Mouse (Mus musculus) heart, adult 2 months (tissue): ENCODE measurements around the gene Uroc1. TPM values are rescaled to one million over a fixed set of nuclear protein-coding genes. Genes with fewer than 3 reads are reported as not detected.

ENCODE experiments used
- DNase-seq, 2 experiments: peaks; one replicate each; pipeline ENCODE4 v3.0.0; 2021
- H3K27ac ChIP-seq: fragments of 200-600 bp; 2 replicates; pipeline ENCODE4 v1.8.1; 2022
- H3K27me3 ChIP-seq: fragments of 200-500 bp; 2 replicates; pipeline ENCODE4 v1.6.1; 2012; ENCODE audit warnings: mild to moderate bottlenecking, low read length, inconsistent platforms, mixed read lengths; ENCODE audit not compliant: control insufficient read depth, insufficient read depth
- H3K36me3 ChIP-seq: fragments of 200-500 bp; 2 replicates; pipeline ENCODE4 v1.6.1; 2012; ENCODE audit warnings: low read length, inconsistent platforms; ENCODE audit not compliant: control insufficient read depth, insufficient read depth
- H3K4me1 ChIP-seq: fragments of 200-500 bp; 2 replicates; pipeline ENCODE4 v1.6.1; 2011; ENCODE audit warnings: low read length; ENCODE audit not compliant: control insufficient read depth, insufficient read depth
- H3K4me3 ChIP-seq: fragments of 200-600 bp; 2 replicates; pipeline ENCODE4 v1.8.1; 2022
- H3K79me2 ChIP-seq: fragments of 200-500 bp; replicated peaks from 2 replicates; pipeline ENCODE4 v1.6.1; 2012; ENCODE audit warnings: mild to moderate bottlenecking, inconsistent platforms, low read length, moderate library complexity, mixed read lengths; ENCODE audit not compliant: control insufficient read depth, insufficient read depth
- H3K9ac ChIP-seq: fragments of 200-500 bp; 2 replicates; pipeline ENCODE4 v1.6.1; 2012; ENCODE audit warnings: low read depth, mild to moderate bottlenecking, control low read depth, inconsistent platforms, low read length, mixed read lengths
- CTCF ChIP-seq: fragments of 200-600 bp; IDR thresholded peaks from 2 replicates; pipeline ENCODE4 v1.8.1; 2022; ENCODE audit warnings: antibody characterized with exemption, mild to moderate bottlenecking, moderate library complexity
- EP300 ChIP-seq: fragments of 200-500 bp; IDR thresholded peaks from 2 replicates; pipeline ENCODE4 v1.6.1; 2011; ENCODE audit warnings: low read depth, low read length, control low read depth; ENCODE audit not compliant: insufficient read depth
- POLR2A ChIP-seq: fragments of 200-500 bp; IDR thresholded peaks from 2 replicates; pipeline ENCODE4 v1.6.1; 2011; ENCODE audit warnings: mild to moderate bottlenecking, low read depth, low read length, control low read depth; ENCODE audit not compliant: insufficient read depth
- WGBS: fragments of 180-500 bp; shearing (Covaris S2); methylation state at CpG from one replicate; pipeline ENCODE4 v1.1.7; 2018; 5-methylcytosine and 5-hydroxymethylcytosine counted together
- intact Hi-C: fragments of 180-260 bp; cut with DNase I; formaldehyde crosslinking; loops from one replicate; pipeline ENCODE4 v1.15.1; 2025
- polyA plus RNA-seq: library from polyadenylated mRNA; depleted of rRNA; stranded (reverse); fragments of >200 nt; gene quantifications from 2 replicates; pipeline ENCODE4 v1.2.3, GENCODE M21; 2012
- total RNA-seq, 2 experiments: library from RNA; stranded (reverse); gene quantifications; 2 replicates each; pipeline ENCODE4 v1.2.3; 2021

Gene Uroc1
- total and polyA plus RNA-seq, 3 experiments: not detected

- Histone ChIP-seq H3K36me3 (no peaks in the 10 kb centered on the region), H3K27ac (peak overlapping the region; percentile 67), H3K9ac (no peak overlapping the region), H3K79me2 (no peaks in the 10 kb centered on the region), H3K4me3 (no peak overlapping the region), H3K4me1 (peaks cover 4% of the 10 kb centered on the region), H3K27me3 (no peaks in the 10 kb centered on the region)
- DNase-seq: peak; percentile 63 to 73
- TF ChIP-seq POLR2A (no peak), EP300 (no peak), CTCF (no peak)
- WGBS: 14% methylated on average over 7 of the region's 7 CpGs
- intact Hi-C loops: no loop called here
Measured at GRCm38 (mm10) chr6:90360024-90360781, 27.1 kb downstream of the Uroc1 start.

DNA sequence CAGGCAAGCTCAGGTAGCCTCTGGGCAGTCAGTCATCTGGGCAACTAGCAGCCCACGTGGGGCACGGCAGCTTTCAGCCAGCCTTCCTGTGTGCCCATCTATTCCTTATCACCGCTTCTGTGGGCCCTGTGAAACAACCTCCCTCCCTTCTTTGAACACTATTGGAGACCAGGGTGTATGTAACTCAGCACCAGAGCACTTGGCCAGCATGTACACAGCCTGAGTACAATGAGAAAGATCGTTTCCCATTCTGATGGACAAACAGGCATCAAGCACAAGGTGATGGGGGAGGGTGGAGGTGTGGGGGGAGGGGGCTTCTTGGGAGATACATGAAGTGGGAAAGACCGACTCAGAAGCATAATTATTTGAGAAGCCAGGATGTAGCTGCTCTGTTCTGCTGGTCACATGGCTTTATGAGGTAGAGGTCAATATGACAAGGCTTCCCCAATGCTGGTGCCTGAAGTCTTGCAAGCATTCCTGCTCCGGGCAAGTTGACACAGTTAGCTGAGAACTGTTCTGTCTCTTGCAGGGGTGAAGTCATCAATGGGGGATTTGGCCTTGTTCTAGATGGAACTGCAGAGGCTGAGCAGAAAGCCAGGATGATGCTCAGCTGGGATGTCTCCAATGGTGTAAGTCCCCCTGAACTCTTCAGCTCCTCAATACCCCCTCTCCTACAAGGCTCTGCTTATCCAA lies 28.0 kb downstream of the Uroc1 start:
- Histone ChIP-seq H3K79me2 (no peaks in the 10 kb centered on the region), H3K36me3 (no peaks in the 10 kb centered on the region), H3K9ac (no peak overlapping the region), H3K4me3 (no peak overlapping the region), H3K27me3 (no peaks in the 10 kb centered on the region), H3K27ac (peak overlapping the region; percentile 67), H3K4me1 (peaks cover 4% of the 10 kb centered on the region)
- TF ChIP-seq CTCF: no peak
- TF ChIP-seq POLR2A: no peak
- no peak for TF ChIP-seq EP300
- no peak for DNase-seq
- 82% methylated on average over 6 of the region's 6 CpGs for WGBS
- intact Hi-C loops: no loop called here

DNA sequence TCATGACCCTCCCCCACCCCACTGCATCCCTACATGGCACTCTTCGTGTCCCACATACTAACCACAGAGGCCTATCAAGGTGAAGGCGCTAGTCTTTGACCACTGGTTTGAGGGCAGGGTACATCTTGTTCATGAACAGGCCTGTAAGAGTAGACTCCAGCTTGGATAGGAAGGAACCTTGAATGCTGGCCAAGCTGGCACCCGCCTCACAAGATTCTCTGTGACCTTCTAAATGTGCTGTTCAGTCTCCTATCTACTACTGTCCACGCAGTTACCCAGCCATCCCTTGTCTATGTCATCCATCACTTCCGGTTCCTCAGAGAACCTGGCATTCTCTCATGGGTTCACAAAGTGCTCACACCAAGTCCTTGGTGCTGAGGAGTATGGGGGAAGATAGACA lies 30.2 kb downstream of the Uroc1 start:
- Histone ChIP-seq H3K79me2 (no peaks in the 10 kb centered on the region), H3K27me3 (no peaks in the 10 kb centered on the region), H3K27ac (no peak overlapping the region), H3K4me3 (no peak overlapping the region), H3K36me3 (no peaks in the 10 kb centered on the region), H3K9ac (no peak overlapping the region), H3K4me1 (peaks cover 4% of the 10 kb centered on the region)
- 76% methylated on average over 5 of the region's 5 CpGs for WGBS
- no peak for DNase-seq
- TF ChIP-seq EP300 (no peak), POLR2A (no peak), CTCF (no peak)
- intact Hi-C loops: no loop called here

DNA sequence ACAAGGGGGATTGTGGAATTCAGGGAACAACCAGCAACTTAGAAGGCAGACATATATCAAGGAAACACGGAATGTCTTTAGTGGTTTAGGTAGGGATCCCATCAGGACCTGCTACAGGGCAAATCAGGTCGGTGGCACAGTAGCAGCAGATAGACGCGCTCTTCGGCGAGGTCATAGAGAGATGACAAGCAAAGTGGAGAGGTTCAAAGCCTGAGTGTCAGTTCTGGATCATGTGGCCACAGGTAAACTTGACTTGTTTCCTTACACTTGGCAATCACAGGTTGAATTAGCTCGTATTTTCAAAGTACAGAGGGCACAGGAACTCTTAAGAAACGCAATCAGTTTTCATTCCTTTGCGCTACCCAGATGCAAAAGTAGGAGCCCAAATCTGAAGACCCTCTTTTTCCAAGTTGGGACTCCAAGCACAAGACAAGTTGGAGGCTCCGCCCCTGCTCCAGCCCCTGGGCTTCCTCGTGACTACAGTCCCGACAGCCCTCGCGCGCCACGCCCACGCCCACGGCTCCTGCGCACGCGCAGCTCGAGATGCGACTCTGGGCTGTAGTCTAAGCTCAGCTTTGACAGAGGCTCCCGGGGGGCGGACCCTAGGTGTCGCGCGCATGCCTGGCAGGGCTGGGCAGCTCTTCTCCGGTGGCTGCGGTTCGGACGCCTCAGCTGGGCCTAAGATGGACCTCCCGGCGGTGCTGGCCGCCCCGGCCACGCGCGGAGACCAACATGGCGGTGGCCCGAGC lies 36.1 kb downstream of the Uroc1 start, which contains the start of gene Zxdc:
TSS of gene Zxdc (plus strand) at position 517 of the 749 bp plus-strand sequence.
- intact Hi-C loops: no loop called here
- DNase-seq: peak; percentile 99 to 100
- WGBS: 5% methylated on average over 41 of the region's 41 CpGs
- peaks cover 3% of the 10 kb centered on the region for H3K79me2 ChIP-seq
- H3K4me3 ChIP-seq: peak within 1 kb of the TSS; percentile 93
- no peaks in the 10 kb centered on the region for H3K27me3 ChIP-seq
- TF ChIP-seq CTCF: no peak
- TF ChIP-seq POLR2A: peak; percentile 80
- peak within 1 kb of the TSS; percentile 97 for H3K9ac ChIP-seq
- peak within 1 kb of the TSS; percentile 83 for H3K27ac ChIP-seq
- H3K36me3 ChIP-seq: peaks cover 19% of the 10 kb centered on the region
- H3K4me1 ChIP-seq: peaks cover 10% of the 10 kb centered on the region

DNA sequence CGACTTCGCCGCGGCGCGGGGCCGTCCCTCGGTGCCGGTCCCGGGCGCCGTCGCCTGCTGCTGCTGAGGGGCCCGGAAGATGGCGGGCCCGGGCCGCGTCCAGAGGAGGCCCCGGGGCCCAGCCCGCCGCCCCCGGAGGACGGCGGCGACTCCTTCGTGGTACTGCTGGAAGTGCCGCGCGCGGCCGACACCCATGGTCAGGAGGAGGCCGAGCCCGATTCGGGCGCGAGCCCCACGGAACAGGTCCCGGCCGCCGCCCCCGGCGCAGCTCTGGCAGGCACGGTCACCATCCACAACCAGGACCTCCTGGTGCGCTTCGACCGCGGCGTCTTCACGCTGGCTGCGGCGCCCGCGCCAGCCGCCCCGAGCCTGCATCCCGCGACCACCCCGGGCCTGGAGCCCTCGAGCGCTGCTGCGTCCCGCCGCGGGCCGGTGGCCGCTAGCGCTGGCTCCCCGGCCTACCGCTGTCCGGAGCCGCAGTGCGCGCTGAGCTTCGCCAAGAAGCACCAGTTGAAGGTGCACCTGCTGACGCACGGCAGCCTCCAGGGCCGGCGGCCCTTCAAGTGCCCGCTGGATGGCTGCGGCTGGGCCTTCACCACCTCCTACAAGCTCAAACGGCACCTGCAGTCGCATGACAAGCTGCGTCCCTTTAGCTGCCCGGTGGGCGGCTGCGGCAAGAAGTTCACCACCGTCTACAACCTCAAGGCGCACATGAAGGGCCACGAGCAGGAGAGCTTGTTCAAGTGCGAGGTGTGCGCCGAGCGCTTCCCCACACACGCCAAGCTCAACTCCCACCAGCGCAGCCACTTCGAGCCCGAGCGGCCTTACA lies 36.9 kb downstream of the Uroc1 start:
- TF ChIP-seq POLR2A (no peak), EP300 (no peak), CTCF (no peak)
- Histone ChIP-seq H3K4me1 (peaks cover 10% of the 10 kb centered on the region), H3K27me3 (no peaks in the 10 kb centered on the region), H3K4me3 (peak overlapping the region; percentile 93), H3K9ac (peak overlapping the region; percentile 97), H3K27ac (peak overlapping the region; percentile 83), H3K79me2 (peaks cover 3% of the 10 kb centered on the region), H3K36me3 (peaks cover 26% of the 10 kb centered on the region)
- peak in 1 of 2 experiments; percentile 65 for DNase-seq
- WGBS: under 1% methylated on average over 88 of the region's 98 CpGs
- intact Hi-C loops: no loop called here
